Mouse (Mus musculus): ENCODE data around the gene Psmc6.

Psmc6 gene

DNA sequence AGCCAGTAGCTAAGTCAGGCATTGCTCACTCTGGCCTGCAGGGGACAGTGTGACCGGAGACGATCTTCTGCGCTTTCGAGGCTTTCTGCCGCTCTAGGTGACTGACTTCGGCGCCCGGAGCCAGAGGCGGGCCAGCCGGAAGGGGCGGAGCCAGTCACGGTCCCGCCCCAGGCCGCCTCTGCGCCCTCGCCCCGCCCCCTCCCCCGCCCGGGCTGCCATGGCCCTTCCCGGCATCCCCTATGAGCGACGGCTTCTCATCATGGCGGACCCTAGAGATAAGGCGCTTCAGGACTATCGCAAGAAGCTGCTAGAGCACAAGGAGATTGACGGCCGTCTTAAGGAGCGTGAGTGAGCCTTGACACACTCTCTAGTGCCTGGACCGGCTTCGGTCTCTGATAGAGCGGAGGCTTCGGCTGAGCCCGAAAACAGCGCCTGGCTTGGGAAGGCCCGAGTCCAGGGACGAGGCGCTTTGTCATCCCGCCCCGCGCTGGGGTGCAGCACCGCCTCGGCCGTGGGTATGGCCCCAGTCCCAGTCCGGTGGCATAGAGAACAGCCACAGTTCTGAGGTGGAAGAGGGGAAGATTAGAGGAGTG is at the start of gene Psmc6:
Gene Psmc6, plus strand, starts transcription at position 200 of the 593 bp plus-strand sequence.
- peak; percentile 97 for ATAC-seq (ENCODE audit: insufficient number of reproducible peaks, low FRiP score, low TSS enrichment)

DNA sequence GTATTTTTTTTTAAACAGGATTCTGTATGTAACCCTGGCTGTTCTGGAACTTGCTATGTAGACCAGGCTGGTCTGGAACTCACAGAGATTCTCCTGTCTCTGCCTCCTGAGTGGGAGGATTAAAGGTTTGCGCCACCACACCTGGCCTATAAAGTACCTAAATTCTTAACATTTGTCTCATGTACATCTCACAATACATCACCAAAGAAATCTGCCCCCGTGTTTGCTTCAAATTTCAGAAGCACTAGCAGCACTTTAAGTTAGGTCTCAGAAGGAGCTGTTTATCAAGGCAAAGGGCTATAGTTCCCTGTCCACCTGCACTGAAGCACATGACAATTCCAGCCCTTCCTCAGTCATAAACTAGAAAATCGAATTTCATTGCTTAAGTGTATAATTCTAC is 47.5 kb upstream of the Psmc6 start:
- ATAC-seq (ENCODE audit: insufficient number of reproducible peaks, low FRiP score, low TSS enrichment) = no peak

GRCm38 (mm10) chr14:45291608-45292007 is 38.0 kb upstream of the Psmc6 start:
- no peak for ATAC-seq (ENCODE audit: insufficient number of reproducible peaks, low FRiP score, low TSS enrichment)

DNA sequence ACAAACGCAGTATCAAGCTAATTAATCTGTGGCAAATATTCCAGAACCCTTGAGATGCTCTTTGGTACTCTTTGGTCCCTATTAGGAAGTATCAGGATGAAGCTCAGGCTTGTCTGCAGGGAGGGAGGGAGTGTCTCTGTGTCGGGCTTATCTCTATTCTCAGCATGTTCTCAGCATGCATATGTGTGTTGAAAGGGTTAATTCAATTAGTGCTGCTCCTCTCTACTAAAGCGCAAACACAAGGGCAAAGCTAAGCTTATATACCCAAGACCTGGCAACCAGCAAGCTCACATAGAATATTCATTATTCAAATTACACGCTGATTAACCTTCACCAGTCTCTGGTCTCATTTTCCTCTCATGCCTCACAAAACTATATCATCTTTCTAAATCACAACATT is 25.6 kb upstream of the Psmc6 start:
- no peak for ATAC-seq (ENCODE audit: insufficient number of reproducible peaks, low FRiP score, low TSS enrichment)

DNA sequence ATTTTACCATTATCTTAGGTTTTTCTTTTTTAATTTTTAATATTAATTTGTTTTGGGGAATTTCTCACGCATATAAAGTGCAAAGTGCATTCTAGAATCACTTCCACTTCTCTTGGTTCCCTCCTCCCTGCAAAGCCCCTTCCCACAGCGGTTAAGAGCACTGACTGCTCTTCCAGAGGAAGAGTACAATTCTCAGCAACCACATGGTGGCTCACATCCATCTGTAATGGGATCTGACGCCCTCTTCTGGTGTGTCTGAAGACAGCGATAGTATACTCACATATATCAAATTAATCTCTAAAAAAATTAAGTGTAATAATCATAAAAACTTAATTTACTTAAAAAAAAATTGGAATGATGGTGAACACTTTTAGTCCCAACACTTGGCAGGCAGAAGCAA is 25.2 kb upstream of the Psmc6 start:
- ATAC-seq (ENCODE audit: insufficient number of reproducible peaks, low FRiP score, low TSS enrichment) = no peak

- no peak for ATAC-seq (ENCODE audit: insufficient number of reproducible peaks, low FRiP score, low TSS enrichment)
Observed at GRCm38 (mm10) chr14:45305852-45306251, 23.7 kb upstream of the Psmc6 start.

GRCm38 (mm10) chr14:45307630-45308328 is 21.8 kb upstream of the Psmc6 start:
- no peak for ATAC-seq (ENCODE audit: insufficient number of reproducible peaks, low FRiP score, low TSS enrichment)

GRCm38 (mm10) chr14:45309646-45310045 is 19.9 kb upstream of the Psmc6 start:
- ATAC-seq (ENCODE audit: insufficient number of reproducible peaks, low FRiP score, low TSS enrichment) = no peak

GRCm38 (mm10) chr14:45310101-45310500 is 19.5 kb upstream of the Psmc6 start:
- ATAC-seq (ENCODE audit: insufficient number of reproducible peaks, low FRiP score, low TSS enrichment) = no peak

- no peak for ATAC-seq (ENCODE audit: insufficient number of reproducible peaks, low FRiP score, low TSS enrichment)
Observed at GRCm38 (mm10) chr14:45316927-45317326, 12.7 kb upstream of the Psmc6 start.

DNA sequence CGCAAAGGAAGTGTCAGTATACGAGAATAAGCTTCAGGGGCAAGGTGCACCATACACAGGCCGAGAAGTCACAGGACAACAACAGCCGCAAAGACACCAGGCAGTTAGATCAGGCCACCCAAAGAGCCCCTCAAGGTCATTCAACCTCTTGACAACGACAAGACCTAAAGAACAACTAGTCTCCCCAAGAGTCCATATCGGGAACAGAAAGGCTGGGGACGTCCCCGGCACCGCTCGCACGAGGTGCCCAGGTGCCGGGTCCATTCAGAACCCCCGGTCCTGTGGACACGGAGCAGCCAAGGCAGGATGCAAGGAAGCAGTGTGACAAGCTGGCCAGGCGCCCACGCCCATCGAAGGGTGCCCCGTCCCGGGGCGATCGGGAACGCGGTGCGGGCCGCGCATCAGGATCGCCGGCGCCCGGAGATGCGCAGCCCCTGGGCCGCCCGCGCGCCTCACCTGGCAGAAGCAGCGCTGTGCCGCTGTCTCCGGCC is 11.6 kb upstream of the Psmc6 start:
- peak; percentile 16 for ATAC-seq (ENCODE audit: insufficient number of reproducible peaks, low FRiP score, low TSS enrichment)

DNA sequence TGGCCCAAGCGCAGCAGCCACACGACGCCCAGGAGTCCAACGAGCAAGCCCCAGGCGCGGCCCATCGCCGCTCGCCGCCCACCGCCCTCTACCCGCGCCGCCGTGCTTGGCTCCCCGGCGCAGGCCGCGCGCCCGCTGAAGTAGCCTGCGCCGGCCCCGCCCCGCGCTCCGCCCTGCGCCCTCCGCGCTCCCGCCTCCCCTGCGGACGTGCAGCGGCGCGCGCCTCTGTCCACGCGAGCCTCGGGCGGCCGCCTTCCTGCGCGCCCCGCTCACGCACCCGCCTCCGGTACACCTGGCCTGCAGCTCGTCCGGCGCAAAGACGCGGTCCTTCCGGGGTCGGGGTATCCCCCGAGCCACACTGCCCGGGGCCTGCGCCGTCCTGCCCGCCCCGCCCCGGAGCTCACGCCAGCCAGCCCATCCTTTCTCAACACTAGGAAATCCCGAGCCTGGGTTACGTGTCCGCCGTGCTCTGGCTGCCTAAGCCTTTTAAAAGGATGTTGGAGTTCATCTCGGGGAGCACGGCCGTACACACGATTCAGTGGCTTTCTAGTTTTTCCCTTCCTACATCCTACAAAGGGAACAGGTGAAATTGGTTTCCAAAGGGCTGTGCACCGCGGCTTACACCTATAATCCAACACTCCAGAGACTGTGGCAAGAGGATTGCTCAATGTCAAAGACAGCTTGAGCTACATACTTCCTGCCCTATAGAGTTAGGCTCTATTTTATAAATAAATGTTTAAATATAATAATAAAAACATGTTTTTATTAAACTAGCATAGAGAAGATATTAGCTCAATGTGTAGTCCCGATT is 11.0 kb upstream of the Psmc6 start, which contains the start of gene Ero1l:
Gene Ero1l, minus strand, starts transcription at position 346 of the 811 bp plus-strand sequence.
- peak; percentile 96 for ATAC-seq (ENCODE audit: insufficient number of reproducible peaks, low FRiP score, low TSS enrichment)

DNA sequence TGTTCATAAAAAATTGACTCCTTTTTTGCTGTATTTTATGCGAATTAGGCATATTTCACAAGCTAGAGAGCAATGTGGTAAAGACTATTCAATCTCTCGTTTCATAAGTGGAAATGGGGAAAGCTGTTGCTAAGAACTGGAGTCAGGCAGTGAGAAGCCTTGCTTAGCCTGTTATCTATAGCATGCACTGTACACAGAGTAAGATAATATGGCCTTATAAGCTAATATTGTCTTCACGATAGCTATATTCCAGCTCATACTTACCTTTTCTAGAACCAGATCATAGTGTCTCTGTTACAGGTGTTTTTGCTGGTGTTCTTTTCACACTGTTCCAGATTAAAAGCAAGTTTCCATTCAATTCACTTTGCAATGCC is 10.4 kb upstream of the Psmc6 start:
- no peak for ATAC-seq (ENCODE audit: insufficient number of reproducible peaks, low FRiP score, low TSS enrichment)

DNA sequence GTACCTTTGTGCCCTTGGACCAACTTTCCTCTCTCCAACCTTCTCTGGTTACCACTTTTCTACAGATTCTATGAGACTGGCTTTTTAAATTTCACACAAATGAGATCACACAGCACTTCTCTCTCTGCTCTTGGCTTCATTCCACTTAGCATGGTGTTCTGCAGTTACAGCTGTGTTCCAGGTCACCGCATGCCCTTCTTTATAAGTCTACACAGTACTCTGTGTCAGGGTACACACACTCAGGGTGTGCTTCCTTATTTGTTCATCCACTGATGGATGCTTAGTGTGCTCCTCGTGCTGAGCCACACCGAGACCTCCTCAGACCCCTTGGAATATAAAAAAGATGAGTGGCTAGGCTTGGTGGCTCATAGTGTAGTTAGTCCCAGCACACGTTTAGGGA is 9.5 kb upstream of the Psmc6 start:
- no peak for ATAC-seq (ENCODE audit: insufficient number of reproducible peaks, low FRiP score, low TSS enrichment)

GRCm38 (mm10) chr14:45321067-45321466 is 8.5 kb upstream of the Psmc6 start:
- no peak for ATAC-seq (ENCODE audit: insufficient number of reproducible peaks, low FRiP score, low TSS enrichment)

- no peak for ATAC-seq (ENCODE audit: insufficient number of reproducible peaks, low FRiP score, low TSS enrichment)
Observed at GRCm38 (mm10) chr14:45321622-45322021, 8.0 kb upstream of the Psmc6 start.

DNA sequence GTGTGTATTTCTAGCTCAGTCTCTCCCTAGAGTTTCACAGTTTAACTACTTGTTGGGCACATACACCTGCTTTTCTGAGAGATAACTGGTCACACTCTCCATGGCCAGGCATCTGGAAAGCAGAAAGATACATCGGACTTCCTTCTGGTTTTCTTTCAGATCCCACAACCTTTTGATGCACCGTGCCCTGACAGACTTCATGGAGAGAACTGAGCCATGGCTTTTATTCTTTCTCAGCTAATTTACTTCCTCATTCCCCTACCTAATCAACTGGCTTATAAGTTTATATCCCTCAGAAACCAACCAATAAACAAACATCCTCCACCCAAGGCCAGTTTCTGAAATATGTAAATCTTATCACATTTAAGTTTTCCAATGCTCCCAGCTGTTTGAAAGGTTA is 7.1 kb upstream of the Psmc6 start:
- no peak for ATAC-seq (ENCODE audit: insufficient number of reproducible peaks, low FRiP score, low TSS enrichment)

GRCm38 (mm10) chr14:45323320-45323719 is 6.3 kb upstream of the Psmc6 start:
- no peak for ATAC-seq (ENCODE audit: insufficient number of reproducible peaks, low FRiP score, low TSS enrichment)

GRCm38 (mm10) chr14:45325471-45325870 is 4.1 kb upstream of the Psmc6 start:
- ATAC-seq (ENCODE audit: insufficient number of reproducible peaks, low FRiP score, low TSS enrichment) = no peak

DNA sequence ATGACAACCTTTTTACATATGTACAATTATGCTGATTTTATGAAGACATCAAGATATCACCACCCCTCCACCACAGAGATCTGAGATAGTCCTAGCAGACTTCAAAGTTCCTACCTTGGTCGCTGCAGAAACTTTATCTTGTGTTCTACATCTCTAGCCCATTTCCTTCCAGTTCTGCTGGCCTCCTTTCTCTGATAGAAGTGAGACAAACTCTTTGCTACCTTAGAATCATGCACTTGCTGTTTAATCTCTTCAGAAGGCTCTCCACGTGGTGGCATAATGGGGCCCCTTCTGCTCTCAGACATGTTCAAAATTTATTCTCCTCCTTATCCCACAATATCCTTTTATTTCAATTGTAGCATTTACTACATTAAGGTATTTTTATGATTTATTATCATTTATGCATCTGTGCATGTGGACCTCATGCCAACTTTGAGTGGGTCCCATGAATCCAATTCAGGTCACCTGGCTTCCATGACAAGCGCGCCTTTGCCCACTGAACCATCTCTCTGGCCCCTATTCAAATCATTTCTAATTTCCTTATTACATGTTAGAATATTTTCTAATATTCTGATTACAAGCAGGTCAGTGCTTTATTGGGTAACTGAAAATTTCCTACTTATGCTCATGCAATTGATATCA is 1.4 kb upstream of the Psmc6 start:
- ATAC-seq (ENCODE audit: insufficient number of reproducible peaks, low FRiP score, low TSS enrichment) = no peak

Data from cerebellum, adult (tissue).